ENCODE assay signal across 7 mouse cellular contexts in the genomic region with DNA sequence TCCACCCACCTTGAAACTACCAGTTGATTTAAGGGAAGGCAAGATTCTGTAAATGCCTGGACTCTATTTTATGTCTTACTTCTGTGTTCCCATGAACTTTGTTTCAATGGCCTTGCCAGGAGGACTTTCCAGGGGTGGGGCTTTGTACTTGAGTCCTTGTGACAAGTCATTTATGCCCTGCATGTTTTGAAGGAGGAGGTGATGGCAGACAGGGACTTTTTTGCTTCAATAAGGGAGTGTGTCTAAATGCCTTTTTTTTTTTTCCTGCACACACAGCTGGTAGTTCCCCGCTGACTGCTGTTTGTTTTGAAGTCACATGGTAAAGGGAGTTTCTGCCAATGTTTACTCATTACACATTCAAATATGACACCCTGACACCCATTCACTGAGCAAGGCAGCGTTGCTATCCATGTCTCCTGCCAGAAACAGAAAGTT.
A peak's percentile ranks its signal among the peaks of the same experiment; 100 is the strongest.
DNase-seq lines count a peak whose midpoint lies in the region; ATAC-seq and TF ChIP-seq lines count a peak whose summit lies in the region.

No protein-coding gene starts in this region.

- H3K4me1 ChIP-seq in forebrain, embryonic 16.5 days (replicated peaks; ENCODE audit: control insufficient read depth, insufficient read depth, low read length), result peaks cover 24% of the 10 kb centered on the region
- 0 out of 2 replicates have a peak, but pooled peaks cover 3% of the 10 kb centered on the region for H3K4me1 ChIP-seq in kidney, postnatal 0 days (replicated peaks; ENCODE audit: insufficient read depth, low read length)
- H3K4me1 ChIP-seq in hindbrain, embryonic 12.5 days, result peaks cover 4% of the 10 kb centered on the region; the same call in 1 of the 2 replicates

- no peak overlapping the region for H3K4me3 ChIP-seq in forebrain, embryonic 16.5 days (replicated peaks; ENCODE audit: low read length)
- no peak overlapping the region for H3K4me3 ChIP-seq in kidney, postnatal 0 days (replicated peaks; ENCODE audit: low read depth, low read length)
- no peak overlapping the region for H3K4me3 ChIP-seq in hindbrain, embryonic 12.5 days

- DNase-seq in urinary bladder, postnatal 14 days (ENCODE audit: low spot score), result peak; percentile 48
- DNase-seq in urinary bladder, postnatal 10 days (ENCODE audit: low spot score), result no peak
- DNase-seq in kidney, postnatal 0 days (ENCODE audit: low spot score), result peak; percentile 73
- DNase-seq in skeletal muscle tissue, adult 2 months (ENCODE audit: low read depth, low spot score), result peak; percentile 26
- DNase-seq in right cerebral cortex, adult 2 months (ENCODE audit: low spot score in 2 of 2), result no peak

- no peak overlapping the region for H3K27ac ChIP-seq in forebrain, embryonic 16.5 days (ENCODE audit: low read length)
- peak overlapping the region; percentile 65 for H3K27ac ChIP-seq in kidney, postnatal 0 days
- H3K27ac ChIP-seq in hindbrain, embryonic 12.5 days, result no peak overlapping the region

- peak; percentile 55 for ATAC-seq in forebrain, embryonic 16.5 days
- ATAC-seq in kidney, postnatal 0 days (replicated peaks; ENCODE audit: low FRiP score, low read depth), result peak; percentile 58
- no peak for ATAC-seq in hindbrain, embryonic 12.5 days (ENCODE audit: low FRiP score)

- 14% methylated on average over 2 of the region's 2 CpGs for WGBS in forebrain, embryonic 16.5 days
- WGBS in kidney, postnatal 0 days, result 12% methylated on average over 2 of the region's 2 CpGs
- 47% methylated on average over 2 of the region's 2 CpGs for WGBS in hindbrain, embryonic 12.5 days

- H3K36me3 ChIP-seq in forebrain, embryonic 16.5 days (ENCODE audit: control insufficient read depth, insufficient read depth), result no peaks in the 10 kb centered on the region
- H3K36me3 ChIP-seq in kidney, postnatal 0 days (ENCODE audit: insufficient read depth, low read length), result no peaks in the 10 kb centered on the region
- H3K36me3 ChIP-seq in hindbrain, embryonic 12.5 days, result no peaks in the 10 kb centered on the region

- no peaks in the 10 kb centered on the region for H3K9me3 ChIP-seq in forebrain, embryonic 16.5 days (ENCODE audit: control insufficient read depth, low read length)
- H3K9me3 ChIP-seq in kidney, postnatal 0 days (replicated peaks; ENCODE audit: low read length), result no peaks in the 10 kb centered on the region
- H3K9me3 ChIP-seq in hindbrain, embryonic 12.5 days (replicated peaks), result no peaks in the 10 kb centered on the region

- no peak for TF ChIP-seq CTCF in kidney, postnatal 0 days (IDR thresholded peaks at IDR 0.05; ENCODE audit: low read depth)

- H3K4me2 ChIP-seq in forebrain, embryonic 16.5 days (ENCODE audit: low read length), result no peak overlapping the region
- peak overlapping the region; percentile 27; the same call in 1 of the 2 replicates for H3K4me2 ChIP-seq in kidney, postnatal 0 days (ENCODE audit: low read length)
- no peak overlapping the region for H3K4me2 ChIP-seq in hindbrain, embryonic 12.5 days (replicated peaks)

- no peak overlapping the region for H3K9ac ChIP-seq in forebrain, embryonic 16.5 days (replicated peaks; ENCODE audit: low read depth, low read length)
- no peak overlapping the region for H3K9ac ChIP-seq in kidney, postnatal 0 days (ENCODE audit: low read depth, low read length)
- H3K9ac ChIP-seq in hindbrain, embryonic 12.5 days, result no peak overlapping the region

- no peaks in the 10 kb centered on the region for H3K27me3 ChIP-seq in forebrain, embryonic 16.5 days (replicated peaks; ENCODE audit: control insufficient read depth, insufficient read depth, low read length)
- H3K27me3 ChIP-seq in kidney, postnatal 0 days (ENCODE audit: insufficient read depth, low read length), result no peaks in the 10 kb centered on the region
- H3K27me3 ChIP-seq in hindbrain, embryonic 12.5 days, result no peaks in the 10 kb centered on the region

Comparison
In these comparisons a context has a peak if more than half of its experiments do, and no peak if none do; other contexts are left out.
1. DNase-seq: peak in urinary bladder, postnatal 14 days (single experiment), kidney, postnatal 0 days (single experiment) and skeletal muscle tissue, adult 2 months (single experiment); none in urinary bladder, postnatal 10 days (single experiment) and right cerebral cortex, adult 2 months (0 of 2).